Mouse (Mus musculus): ENCODE measurements at regions not wholly inside any gene's neighbourhood (a gene's known extent, or its start where the extent isn't known, plus 50 kb on each side); places are given as distances from the start of the nearest gene placed in this dataset.

- WGBS: 35% methylated on average over 6 of the region's 6 CpGs
- Histone ChIP-seq H3K9me3 (no peaks in the 10 kb centered on the region), H3K27ac (no peak overlapping the region), H3K4me1 (no peaks in the 10 kb centered on the region), H3K4me2 (no peak overlapping the region), H3K27me3 (replicated peaks) (no peaks in the 10 kb centered on the region), H3K9ac (no peak overlapping the region), H3K4me3 (replicated peaks) (no peak overlapping the region), H3K36me3 (no peaks in the 10 kb centered on the region)
- no peak for ATAC-seq (ENCODE audit: insufficient read depth, low FRiP score, low read depth)
Observed at GRCm38 (mm10) chr10:61034056-61034455, 55.1 kb upstream of the Pcbd1 start.

DNA sequence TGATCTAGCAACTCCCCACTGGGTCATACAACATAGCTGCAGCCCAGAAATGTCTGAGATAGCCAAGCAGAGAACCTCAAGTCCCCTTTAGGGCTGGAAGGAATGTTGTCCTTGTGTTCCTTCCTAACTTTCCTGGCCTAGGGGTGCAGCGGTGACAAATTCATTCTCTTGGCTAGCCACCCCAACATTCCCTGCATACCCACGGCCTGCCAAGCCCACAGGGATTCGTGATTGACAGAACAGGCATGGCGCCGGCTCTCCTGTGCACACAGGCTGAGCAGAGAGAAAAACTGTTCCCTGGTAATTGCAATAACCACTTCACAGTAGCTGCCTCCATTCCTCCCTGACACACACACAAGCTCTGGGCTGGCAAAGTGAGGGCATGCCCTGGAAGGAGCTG, 60.5 kb upstream of the Pcbd1 start:
- Histone ChIP-seq H3K27ac (no peak overlapping the region), H3K4me2 (no peak overlapping the region), H3K9ac (no peak overlapping the region), H3K9me3 (no peaks in the 10 kb centered on the region), H3K27me3 (replicated peaks) (no peaks in the 10 kb centered on the region), H3K4me3 (replicated peaks) (no peak overlapping the region), H3K4me1 (no peaks in the 10 kb centered on the region), H3K36me3 (no peaks in the 10 kb centered on the region)
- ATAC-seq (ENCODE audit: insufficient read depth, low FRiP score, low read depth): no peak
- 61% methylated on average over 5 of the region's 5 CpGs for WGBS

GRCm38 (mm10) chr10:61027215-61027614, 61.9 kb upstream of the Pcbd1 start:
- WGBS: 73% methylated on average over 6 of the region's 6 CpGs

GRCm38 (mm10) chr10:61025061-61025460, 64.1 kb upstream of the Pcbd1 start:
- WGBS: 74% methylated on average over 4 of the region's 4 CpGs
- Histone ChIP-seq H3K4me1 (no peaks in the 10 kb centered on the region), H3K27me3 (replicated peaks) (no peaks in the 10 kb centered on the region), H3K36me3 (no peaks in the 10 kb centered on the region), H3K4me3 (replicated peaks) (no peak overlapping the region), H3K4me2 (no peak overlapping the region), H3K27ac (no peak overlapping the region), H3K9me3 (no peaks in the 10 kb centered on the region), H3K9ac (no peak overlapping the region)
- no peak for ATAC-seq (ENCODE audit: insufficient read depth, low FRiP score, low read depth)

More at GRCm38 (mm10) chr10:61027215-61027614, 61.9 kb upstream of the Pcbd1 start:
- H3K27me3 ChIP-seq (replicated peaks): no peaks in the 10 kb centered on the region
- H3K4me2 ChIP-seq: no peak overlapping the region
- no peaks in the 10 kb centered on the region for H3K4me1 ChIP-seq
- no peak overlapping the region for H3K27ac ChIP-seq
- H3K36me3 ChIP-seq: no peaks in the 10 kb centered on the region
- no peak overlapping the region for H3K4me3 ChIP-seq (replicated peaks)
- no peak overlapping the region for H3K9ac ChIP-seq
- no peak for ATAC-seq (ENCODE audit: insufficient read depth, low FRiP score, low read depth)
- no peaks in the 10 kb centered on the region for H3K9me3 ChIP-seq

DNA sequence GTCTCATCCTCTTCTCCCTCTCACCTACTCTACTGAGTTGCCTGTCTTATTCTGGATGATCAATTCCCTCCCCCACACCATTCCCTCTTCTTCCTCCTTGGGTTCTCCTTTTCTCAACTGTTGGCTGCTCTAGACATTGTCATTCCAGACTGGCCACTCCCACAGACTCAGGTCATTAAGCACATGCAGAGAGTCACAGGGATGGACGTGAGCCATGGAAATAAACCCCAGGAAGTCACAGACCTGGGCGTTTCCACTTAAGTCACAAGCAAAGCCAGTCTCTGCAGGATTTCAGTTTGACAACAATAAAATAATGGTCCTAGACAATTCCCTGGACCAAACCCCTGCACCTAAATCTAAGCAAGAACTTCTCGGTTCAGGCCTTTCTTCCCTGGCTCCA, 65.0 kb upstream of the Pcbd1 start:
- no peak overlapping the region for H3K4me2 ChIP-seq
- WGBS: 48% methylated on average over 3 of the region's 3 CpGs
- H3K36me3 ChIP-seq: no peaks in the 10 kb centered on the region
- no peaks in the 10 kb centered on the region for H3K9me3 ChIP-seq
- no peaks in the 10 kb centered on the region for H3K27me3 ChIP-seq (replicated peaks)
- no peak overlapping the region for H3K27ac ChIP-seq
- H3K9ac ChIP-seq: no peak overlapping the region
- no peak overlapping the region for H3K4me3 ChIP-seq (replicated peaks)
- no peak for ATAC-seq (ENCODE audit: insufficient read depth, low FRiP score, low read depth)
- no peaks in the 10 kb centered on the region for H3K4me1 ChIP-seq

DNA sequence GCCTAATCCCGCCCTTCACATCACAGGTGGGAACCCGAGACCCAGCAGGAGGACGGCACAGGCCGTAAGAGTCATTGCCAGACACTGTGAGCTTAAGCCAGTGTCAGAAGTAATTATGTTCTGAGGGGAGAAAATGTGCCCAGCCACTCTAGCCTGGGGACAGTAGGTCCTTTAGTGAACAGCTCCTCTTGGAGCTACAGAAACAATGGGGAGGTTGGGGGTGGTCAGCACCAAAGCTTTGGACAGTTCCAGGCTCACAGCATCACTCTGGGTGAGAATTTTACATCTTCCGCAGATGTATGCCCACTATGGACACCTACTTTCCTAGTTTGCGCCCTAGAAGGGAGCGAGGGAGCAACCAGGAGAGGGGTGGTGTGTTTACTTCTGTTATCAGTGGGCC, 65.7 kb upstream of the Pcbd1 start:
- 36% methylated on average over 7 of the region's 7 CpGs for WGBS
- H3K27me3 ChIP-seq (replicated peaks): no peaks in the 10 kb centered on the region
- no peak overlapping the region for H3K4me2 ChIP-seq
- H3K9me3 ChIP-seq: no peaks in the 10 kb centered on the region
- no peak overlapping the region for H3K27ac ChIP-seq
- no peak overlapping the region for H3K4me3 ChIP-seq (replicated peaks)
- no peak for ATAC-seq (ENCODE audit: insufficient read depth, low FRiP score, low read depth)
- H3K9ac ChIP-seq: no peak overlapping the region
- H3K36me3 ChIP-seq: no peaks in the 10 kb centered on the region
- no peaks in the 10 kb centered on the region for H3K4me1 ChIP-seq

GRCm38 (mm10) chr10:61019566-61019965, 69.6 kb upstream of the Pcbd1 start:
- H3K4me2 ChIP-seq: no peak overlapping the region
- WGBS: 14% methylated on average over 2 of the region's 2 CpGs
- H3K27me3 ChIP-seq (replicated peaks): no peaks in the 10 kb centered on the region
- H3K4me3 ChIP-seq (replicated peaks): no peak overlapping the region
- no peak overlapping the region for H3K27ac ChIP-seq
- no peaks in the 10 kb centered on the region for H3K4me1 ChIP-seq
- no peak for ATAC-seq (ENCODE audit: insufficient read depth, low FRiP score, low read depth)
- H3K9me3 ChIP-seq: no peaks in the 10 kb centered on the region
- H3K9ac ChIP-seq: no peak overlapping the region
- no peaks in the 10 kb centered on the region for H3K36me3 ChIP-seq

- no peaks in the 10 kb centered on the region for H3K27me3 ChIP-seq (replicated peaks)
- no peak overlapping the region for H3K9ac ChIP-seq
- H3K4me2 ChIP-seq: no peak overlapping the region
- H3K9me3 ChIP-seq: no peaks in the 10 kb centered on the region
- 88% methylated on average over 1 of the region's 1 CpGs for WGBS
- H3K27ac ChIP-seq: no peak overlapping the region
- H3K4me3 ChIP-seq (replicated peaks): no peak overlapping the region
- no peaks in the 10 kb centered on the region for H3K4me1 ChIP-seq
- ATAC-seq (ENCODE audit: insufficient read depth, low FRiP score, low read depth): no peak
- no peaks in the 10 kb centered on the region for H3K36me3 ChIP-seq
Observed at GRCm38 (mm10) chr10:61012199-61012695, 76.9 kb upstream of the Pcbd1 start.

DNA sequence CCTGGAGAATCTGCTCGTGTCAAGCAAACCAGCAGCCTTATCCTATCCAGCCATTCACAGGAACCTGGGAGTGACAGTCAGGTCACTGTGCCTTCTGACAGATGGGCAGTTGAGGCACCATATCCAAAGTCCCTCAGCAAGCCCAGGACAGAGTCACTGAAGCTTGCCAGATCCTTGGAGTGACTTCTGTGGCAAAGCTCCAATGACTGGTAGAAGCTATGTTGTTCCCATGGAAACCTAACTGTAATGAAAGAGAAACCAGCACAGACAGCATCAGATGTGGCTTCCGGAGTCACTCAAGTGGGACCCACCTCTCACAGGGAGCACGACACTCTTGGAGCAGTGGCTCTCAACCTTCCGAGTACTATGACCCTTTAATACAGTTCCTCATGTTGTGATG, 78.4 kb upstream of the Pcbd1 start:
- ATAC-seq (ENCODE audit: insufficient read depth, low FRiP score, low read depth): no peak
- Histone ChIP-seq H3K4me1 (no peaks in the 10 kb centered on the region), H3K27ac (no peak overlapping the region), H3K27me3 (replicated peaks) (no peaks in the 10 kb centered on the region), H3K4me2 (no peak overlapping the region), H3K36me3 (no peaks in the 10 kb centered on the region), H3K9me3 (no peaks in the 10 kb centered on the region), H3K9ac (no peak overlapping the region), H3K4me3 (replicated peaks) (no peak overlapping the region)
- WGBS: 74% methylated on average over 4 of the region's 4 CpGs

DNA sequence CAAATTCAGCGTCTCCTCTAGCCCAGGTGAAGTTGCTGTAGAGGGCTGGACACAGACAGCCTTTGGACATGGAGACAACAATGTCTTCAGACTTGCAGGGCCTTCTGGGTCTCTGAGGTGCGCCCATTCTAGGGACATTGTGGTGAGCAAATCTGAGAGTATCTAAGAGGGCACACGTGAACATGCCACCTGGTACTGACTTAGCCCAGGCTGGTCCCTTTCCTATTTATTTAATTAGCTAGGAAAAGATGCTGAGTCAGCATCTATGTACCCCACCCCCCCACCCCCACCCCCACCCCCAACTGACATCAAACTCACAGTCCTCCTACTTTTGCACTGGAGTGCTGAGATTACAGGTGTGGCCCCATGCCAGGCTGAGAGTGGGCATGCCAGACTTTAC, 81.7 kb upstream of the Pcbd1 start:
- no peak overlapping the region for H3K27ac ChIP-seq
- no peaks in the 10 kb centered on the region for H3K9me3 ChIP-seq
- 80% methylated on average over 3 of the region's 3 CpGs for WGBS
- no peak overlapping the region for H3K4me2 ChIP-seq
- no peaks in the 10 kb centered on the region for H3K27me3 ChIP-seq (replicated peaks)
- no peaks in the 10 kb centered on the region for H3K4me1 ChIP-seq
- ATAC-seq (ENCODE audit: insufficient read depth, low FRiP score, low read depth): no peak
- no peak overlapping the region for H3K4me3 ChIP-seq (replicated peaks)
- H3K36me3 ChIP-seq: no peaks in the 10 kb centered on the region
- no peak overlapping the region for H3K9ac ChIP-seq

- Histone ChIP-seq H3K9me3 (no peaks in the 10 kb centered on the region), H3K9ac (no peak overlapping the region), H3K36me3 (no peaks in the 10 kb centered on the region), H3K4me3 (replicated peaks) (no peak overlapping the region), H3K4me1 (no peaks in the 10 kb centered on the region), H3K27me3 (replicated peaks) (no peaks in the 10 kb centered on the region), H3K4me2 (no peak overlapping the region), H3K27ac (no peak overlapping the region)
- WGBS: 91% methylated on average over 22 of the region's 22 CpGs
- ATAC-seq (ENCODE audit: insufficient read depth, low FRiP score, low read depth): no peak
Observed at GRCm38 (mm10) chr10:61001745-61002160, 87.4 kb upstream of the Pcbd1 start.

GRCm38 (mm10) chr10:60997393-60997792, 91.7 kb upstream of the Pcbd1 start:
- WGBS: 51% methylated on average over 9 of the region's 9 CpGs
- no peaks in the 10 kb centered on the region for H3K9me3 ChIP-seq
- H3K27me3 ChIP-seq (replicated peaks): no peaks in the 10 kb centered on the region
- H3K27ac ChIP-seq: no peak overlapping the region
- no peak overlapping the region for H3K9ac ChIP-seq
- no peaks in the 10 kb centered on the region for H3K4me1 ChIP-seq
- no peak for ATAC-seq (ENCODE audit: insufficient read depth, low FRiP score, low read depth)
- no peaks in the 10 kb centered on the region for H3K36me3 ChIP-seq
- H3K4me2 ChIP-seq: no peak overlapping the region
- H3K4me3 ChIP-seq (replicated peaks): no peak overlapping the region

DNA sequence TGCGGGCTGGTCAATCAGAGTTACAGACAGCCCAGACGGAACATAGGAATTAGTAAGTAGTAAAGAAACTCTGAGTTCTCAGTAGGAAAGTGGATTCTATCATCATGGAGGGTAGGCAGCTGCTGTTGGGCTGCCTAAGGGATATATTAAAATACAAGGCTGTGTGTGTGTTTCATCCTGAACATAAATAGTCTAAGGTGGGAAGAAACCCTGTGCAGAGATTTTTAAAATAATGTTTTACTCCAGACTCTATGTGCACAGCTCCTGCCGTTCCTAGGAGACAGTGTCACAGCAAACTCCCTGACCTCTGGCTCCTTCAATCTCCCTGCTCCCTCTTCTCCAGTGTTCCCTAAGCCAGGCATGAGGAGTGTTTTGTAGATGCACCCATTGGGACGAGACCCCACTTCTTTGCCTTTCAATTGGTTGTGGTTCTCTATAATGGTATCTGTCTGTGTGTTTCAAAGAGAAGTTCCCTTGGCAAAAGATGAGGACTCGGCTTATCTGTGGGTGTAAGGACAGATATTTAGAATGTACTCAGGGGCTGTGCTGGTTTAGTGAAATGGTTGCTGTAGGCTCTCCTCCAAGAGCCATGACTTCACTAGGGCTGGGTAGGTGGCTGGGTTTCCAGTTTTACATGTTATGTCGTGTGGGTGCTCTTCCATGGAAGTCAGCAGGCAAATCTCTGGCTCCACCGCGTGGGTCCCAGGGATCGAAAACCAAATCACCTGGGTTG, 93.1 kb upstream of the Pcbd1 start:
- Histone ChIP-seq H3K27ac (no peak overlapping the region), H3K4me3 (replicated peaks) (no peak overlapping the region), H3K27me3 (replicated peaks) (no peaks in the 10 kb centered on the region), H3K36me3 (no peaks in the 10 kb centered on the region), H3K4me2 (no peak overlapping the region), H3K9me3 (no peaks in the 10 kb centered on the region), H3K4me1 (no peaks in the 10 kb centered on the region), H3K9ac (no peak overlapping the region)
- WGBS: 77% methylated on average over 9 of the region's 9 CpGs
- no peak for ATAC-seq (ENCODE audit: insufficient read depth, low FRiP score, low read depth)

Measured in stomach, embryonic 15.5 days (tissue).